ENCODE assay signal across 8 mouse cellular contexts in the genomic region with DNA sequence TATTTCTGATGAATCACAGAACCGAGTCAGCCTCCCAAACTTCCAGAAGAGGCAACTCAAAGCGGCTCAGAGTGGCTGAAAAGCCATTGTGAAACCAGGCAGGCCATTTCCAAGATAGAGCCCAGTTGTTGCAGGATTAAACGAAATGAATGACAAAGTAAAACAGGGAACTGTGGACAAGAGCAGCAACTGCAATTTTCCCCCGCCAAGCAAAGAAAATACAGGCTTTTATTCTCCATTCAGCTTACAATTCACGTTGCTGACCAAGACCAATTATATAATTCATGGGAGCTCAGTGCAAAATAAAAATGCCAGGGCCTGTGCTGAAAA. TPM values are rescaled to one million over a fixed set of nuclear protein-coding genes. Genes with fewer than 3 reads are reported as not detected.
DNase-seq lines count a peak whose midpoint lies in the region; ATAC-seq lines count a peak whose summit lies in the region.

No protein-coding gene starts in this region.

- H3K4me3 ChIP-seq in forebrain, embryonic 10.5 days = peak overlapping the region; percentile 42
- peak overlapping the region; percentile 38 for H3K4me3 ChIP-seq in hindbrain, embryonic 16.5 days (ENCODE audit: low read length)

- H3K4me1 ChIP-seq in forebrain, embryonic 10.5 days = peaks cover 31% of the 10 kb centered on the region
- H3K4me1 ChIP-seq in hindbrain, embryonic 16.5 days (ENCODE audit: control insufficient read depth, insufficient read depth, low read depth, low read length) = peaks cover 6% of the 10 kb centered on the region

- H3K9me3 ChIP-seq in forebrain, embryonic 10.5 days = no peaks in the 10 kb centered on the region
- H3K9me3 ChIP-seq in hindbrain, embryonic 16.5 days (ENCODE audit: control insufficient read depth, low read length) = no peaks in the 10 kb centered on the region

- peak overlapping the region; percentile 55 for H3K9ac ChIP-seq in hindbrain, embryonic 16.5 days (ENCODE audit: low read depth, low read length)

- peak overlapping the region; percentile 64 for H3K4me2 ChIP-seq in hindbrain, embryonic 16.5 days (ENCODE audit: low read length)

- peak; percentile 5 for DNase-seq in cerebellum, adult 9-10 months
- DNase-seq in cerebellum, adult 11-12 months = no peak
- DNase-seq in ES-CJ7 (ENCODE audit: low read depth, low spot score) = peak; percentile 23
- DNase-seq in forebrain, embryonic 10.5 days (ENCODE audit: extremely low spot score, low spot score) = peak; percentile 28
- DNase-seq in lung, adult 18-20 months = peak; percentile 14 to 47
- DNase-seq in skeletal muscle tissue, adult 2 months (ENCODE audit: low read depth, low spot score) = peak; percentile 8
- DNase-seq in spleen, postnatal 10 days (ENCODE audit: low spot score in 2 of 2) = no peak

- WGBS in forebrain, embryonic 10.5 days = 3% methylated on average over 5 of the region's 5 CpGs
- 6% methylated on average over 5 of the region's 5 CpGs for WGBS in hindbrain, embryonic 16.5 days

- H3K27ac ChIP-seq in forebrain, embryonic 10.5 days = peak overlapping the region; percentile 83
- H3K27ac ChIP-seq in hindbrain, embryonic 16.5 days (ENCODE audit: low read depth, low read length) = peak overlapping the region; percentile 5; the same call in 1 of the 2 replicates

- no peaks in the 10 kb centered on the region for H3K27me3 ChIP-seq in forebrain, embryonic 10.5 days (ENCODE audit: poor library complexity, severe bottlenecking)
- H3K27me3 ChIP-seq in hindbrain, embryonic 16.5 days (replicated peaks; ENCODE audit: control insufficient read depth, insufficient read depth, low read length) = no peaks in the 10 kb centered on the region

- ATAC-seq in hindbrain, embryonic 16.5 days = no peak; the same call in 1 of the 2 replicates

- peaks cover 58% of the 10 kb centered on the region for H3K36me3 ChIP-seq in forebrain, embryonic 10.5 days (replicated peaks)
- H3K36me3 ChIP-seq in hindbrain, embryonic 16.5 days (ENCODE audit: control insufficient read depth, insufficient read depth, low read length) = no peaks in the 10 kb centered on the region

RNA-seq across cellular contexts. Expression of a gene that starts 46.9 kb away (rescaled TPM):
- 104 and 105 TPM in 2 replicates for polyA plus RNA-seq in forebrain, embryonic 10.5 days (2016; fragmentation: Nextera tagmentation; extraction: Ambion mirVana)
- polyA plus RNA-seq in hindbrain, embryonic 16.5 days (2015; fragmentation: Nextera tagmentation; extraction: Ambion mirVana) = 7.8 and 10.1 TPM in 2 replicates

Comparison
In these comparisons a context has a peak if more than half of its experiments do, and no peak if none do; other contexts are left out.
1. DNase-seq: peak in cerebellum, adult 9-10 months (single experiment), ES-CJ7 (single experiment), forebrain, embryonic 10.5 days (single experiment), lung, adult 18-20 months (2 of 2) and skeletal muscle tissue, adult 2 months (single experiment); none in cerebellum, adult 11-12 months (single experiment) and spleen, postnatal 10 days (0 of 2).